Mouse (Mus musculus) bone marrow, adult 2 months (tissue): ENCODE measurements around the gene Adcy10.

Experiments
- CTCF ChIP-seq: fragments of 200-500 bp; IDR thresholded peaks from 2 replicates; pipeline ENCODE4 v1.5.1; 2011; ENCODE audit warnings: low read length, control low read depth; ENCODE audit not compliant: control insufficient read depth, insufficient read depth
- POLR2A ChIP-seq: fragments of 200-500 bp; IDR thresholded peaks from 2 replicates; pipeline ENCODE4 v1.6.1; 2011; ENCODE audit warnings: low read depth, mild to moderate bottlenecking, control low read depth, low read length, borderline replicate concordance; ENCODE audit not compliant: control insufficient read depth

DNA sequence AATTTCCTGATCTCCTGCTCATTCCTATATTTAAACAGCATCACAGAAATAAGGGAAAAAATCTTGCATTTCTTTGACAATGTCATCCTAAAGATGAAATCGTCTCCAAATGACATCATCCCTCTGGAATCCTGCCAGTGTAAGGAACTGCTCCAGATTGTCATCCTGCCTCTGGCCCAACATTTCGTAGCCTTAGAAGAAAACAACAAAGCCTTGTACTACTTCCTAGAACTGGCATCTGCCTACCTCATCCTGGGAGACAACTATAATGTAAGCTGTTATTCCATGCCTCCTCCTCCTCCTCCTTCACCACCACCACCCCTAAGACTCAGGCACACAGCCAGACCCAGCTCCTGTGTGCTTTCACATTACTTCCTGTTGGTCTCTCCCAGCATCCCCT lies 71.7 kb downstream of the Adcy10 start:
- TF ChIP-seq CTCF (no peak), POLR2A (no peak)
